Mouse (Mus musculus) neural tube, embryonic 11.5 days (tissue): ENCODE measurements at regions not wholly inside any gene's neighbourhood (a gene's known extent, or its start where the extent isn't known, plus 50 kb on each side); places are given as distances from the start of the nearest gene placed in this dataset.

Experiments
- ATAC-seq: fragments of 200-750 bp; cut with Nextera tagmentation; 2 replicates; pipeline ENCODE4 v1.8.0; 2017; ENCODE audit warnings: moderate number of reproducible peaks, mild to moderate bottlenecking, moderate TSS enrichment, moderate library complexity; ENCODE audit not compliant: insufficient read depth, low FRiP score, low TSS enrichment
- DNase-seq: peaks from one replicate; pipeline ENCODE4 v3.0.0-alpha.2; 2015; ENCODE audit warnings: low spot score
- H3K27ac ChIP-seq: fragments of 300-500 bp; sonication (generic); 2 replicates; pipeline ENCODE4 v1.5.1; 2014; ENCODE audit warnings: low read depth, mild to moderate bottlenecking, low read length
- H3K27me3 ChIP-seq: fragments of 300-500 bp; sonication (generic); 2 replicates; pipeline ENCODE4 v1.6.1; 2014; ENCODE audit warnings: mild to moderate bottlenecking, low read length, mixed read lengths; ENCODE audit not compliant: control insufficient read depth, insufficient read depth
- H3K36me3 ChIP-seq: fragments of 300-500 bp; sonication (generic); 2 replicates; pipeline ENCODE4 v1.6.1; 2014; ENCODE audit warnings: mild to moderate bottlenecking, low read length, moderate library complexity, mixed read lengths; ENCODE audit not compliant: control insufficient read depth, insufficient read depth
- H3K4me1 ChIP-seq: fragments of 300-500 bp; sonication (generic); 2 replicates; pipeline ENCODE4 v1.6.1; 2014; ENCODE audit warnings: low read length, mixed read lengths; ENCODE audit not compliant: control insufficient read depth, insufficient read depth
- H3K4me2 ChIP-seq: fragments of 300-500 bp; sonication (generic); 2 replicates; pipeline ENCODE4 v1.6.1; 2014; ENCODE audit warnings: low read depth, mild to moderate bottlenecking, moderate library complexity
- H3K4me3 ChIP-seq: fragments of 300-500 bp; sonication (generic); 2 replicates; pipeline ENCODE4 v1.5.1; 2014; ENCODE audit warnings: low read depth, low read length
- H3K9ac ChIP-seq: fragments of 300-500 bp; sonication (generic); 2 replicates; pipeline ENCODE4 v1.6.1; 2014; ENCODE audit warnings: mild to moderate bottlenecking, low read length
- H3K9me3 ChIP-seq: fragments of 300-500 bp; sonication (generic); 2 replicates; pipeline ENCODE4 v1.6.1; 2016; ENCODE audit warnings: low read length; ENCODE audit not compliant: control insufficient read depth
- WGBS: fragments of 180-500 bp; shearing (Covaris S2); extraction: QIAGEN DNeasy Blood & Tissue Kit; methylation state at CpG from one replicate; pipeline ENCODE4 v1.1.7; 2014; 5-methylcytosine and 5-hydroxymethylcytosine counted together

DNA sequence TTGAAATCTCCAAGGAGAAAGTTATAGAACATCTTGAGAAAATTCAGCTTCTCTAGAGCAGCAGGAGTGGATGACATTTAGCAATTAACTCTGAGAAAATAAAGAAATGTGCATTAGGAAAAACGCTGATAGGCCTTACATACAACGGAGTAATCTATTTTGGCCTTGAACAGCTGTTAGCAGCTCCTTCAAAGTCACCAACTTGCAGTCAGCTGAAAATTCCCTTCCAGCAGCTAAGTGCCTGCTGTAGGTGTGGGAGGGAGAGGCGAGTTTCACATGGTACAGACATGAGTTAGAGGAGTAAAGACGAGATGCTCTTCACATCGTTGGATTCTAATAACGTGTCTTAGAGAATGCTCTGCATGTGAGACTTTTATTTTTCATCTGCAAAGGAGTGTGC lies 290.8 kb downstream of the Rpl36a-ps1 start:
- H3K27ac ChIP-seq: no peak overlapping the region
- no peak overlapping the region for H3K4me3 ChIP-seq
- H3K9ac ChIP-seq: no peak overlapping the region
- DNase-seq (no peak), ATAC-seq (no peak)
- no peaks in the 10 kb centered on the region for H3K4me1 ChIP-seq
- no peaks in the 10 kb centered on the region for H3K9me3 ChIP-seq
- 87% methylated on average over 6 of the region's 6 CpGs for WGBS
- no peaks in the 10 kb centered on the region for H3K36me3 ChIP-seq
- peaks cover 3% of the 10 kb centered on the region; the same call in 1 of the 2 replicates for H3K27me3 ChIP-seq
- H3K4me2 ChIP-seq: no peak overlapping the region

- no peaks in the 10 kb centered on the region for H3K4me1 ChIP-seq
- ATAC-seq (no peak), DNase-seq (no peak)
- no peaks in the 10 kb centered on the region for H3K9me3 ChIP-seq
- H3K27me3 ChIP-seq: no peaks in the 10 kb centered on the region
- H3K27ac ChIP-seq: no peak overlapping the region
- 64% methylated on average over 4 of the region's 4 CpGs for WGBS
- H3K36me3 ChIP-seq: no peaks in the 10 kb centered on the region
- no peak overlapping the region for H3K4me2 ChIP-seq
- H3K9ac ChIP-seq: no peak overlapping the region
- H3K4me3 ChIP-seq: no peak overlapping the region
These were observed 337.6 kb downstream of the Rpl36a-ps1 start for GRCm38 (mm10) chr14:98656533-98656932.

GRCm38 (mm10) chr14:98654191-98654809 lies 339.8 kb downstream of the Rpl36a-ps1 start:
- H3K27me3 ChIP-seq: no peaks in the 10 kb centered on the region
- H3K4me3 ChIP-seq: no peak overlapping the region
- no peak for ATAC-seq
- DNase-seq: no peak
- no peak overlapping the region for H3K4me2 ChIP-seq
- WGBS: 81% methylated on average over 6 of the region's 6 CpGs
- no peak overlapping the region for H3K9ac ChIP-seq
- H3K27ac ChIP-seq: no peak overlapping the region
- no peaks in the 10 kb centered on the region for H3K4me1 ChIP-seq
- H3K36me3 ChIP-seq: no peaks in the 10 kb centered on the region
- H3K9me3 ChIP-seq: no peaks in the 10 kb centered on the region

- no peaks in the 10 kb centered on the region for H3K4me1 ChIP-seq
- no peak overlapping the region for H3K27ac ChIP-seq
- H3K4me3 ChIP-seq: no peak overlapping the region
- no peak for ATAC-seq
- DNase-seq: no peak
- 85% methylated on average over 6 of the region's 6 CpGs for WGBS
- no peaks in the 10 kb centered on the region for H3K27me3 ChIP-seq
- no peaks in the 10 kb centered on the region for H3K36me3 ChIP-seq
- no peaks in the 10 kb centered on the region for H3K9me3 ChIP-seq
- H3K9ac ChIP-seq: no peak overlapping the region
- H3K4me2 ChIP-seq: no peak overlapping the region
These were observed 342.9 kb downstream of the Rpl36a-ps1 start for GRCm38 (mm10) chr14:98651221-98651620.

DNA sequence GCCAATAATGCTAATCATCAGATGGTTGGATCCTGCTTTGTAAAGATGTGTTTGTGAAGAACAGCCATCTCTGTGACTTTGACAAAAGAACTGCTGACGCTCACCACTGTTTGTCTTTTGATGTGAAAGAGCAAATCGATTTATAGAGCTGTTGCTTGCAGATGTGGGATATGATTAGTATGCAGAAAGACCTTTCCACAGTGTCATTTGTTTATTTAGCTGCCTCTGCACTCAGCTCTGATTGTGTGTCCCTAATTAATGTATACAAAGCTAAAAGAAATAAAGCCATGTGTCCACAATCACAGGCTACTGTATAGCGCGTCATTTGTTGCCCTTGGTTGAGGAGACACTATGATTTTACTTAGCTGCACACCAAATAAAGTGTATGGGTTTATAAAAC lies 343.6 kb downstream of the Rpl36a-ps1 start:
- DNase-seq (no peak), ATAC-seq (no peak)
- 74% methylated on average over 4 of the region's 4 CpGs for WGBS

DNA sequence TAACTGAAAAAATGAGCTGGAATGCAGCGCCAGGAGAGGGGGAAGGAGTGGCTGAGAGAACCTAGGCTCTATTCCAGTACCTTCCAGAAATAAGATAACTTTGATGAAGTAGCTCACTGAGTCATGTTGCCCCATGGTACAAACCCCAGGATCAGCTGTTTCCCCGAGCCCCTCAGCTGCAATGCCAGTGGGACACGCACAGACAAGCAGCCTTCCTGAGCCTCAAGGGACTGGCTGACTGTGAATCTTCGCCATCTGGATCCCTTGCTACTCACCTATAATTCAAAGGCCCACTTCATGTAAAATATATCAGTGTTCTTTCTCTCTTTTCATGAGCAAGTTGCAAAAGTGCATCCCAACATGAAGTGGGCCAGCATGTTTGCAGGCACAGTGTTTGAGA lies 346.5 kb downstream of the Rpl36a-ps1 start:
- Histone ChIP-seq H3K4me1 (no peaks in the 10 kb centered on the region), H3K36me3 (no peaks in the 10 kb centered on the region), H3K9me3 (no peaks in the 10 kb centered on the region), H3K27ac (no peak overlapping the region), H3K9ac (no peak overlapping the region), H3K4me3 (no peak overlapping the region), H3K27me3 (no peaks in the 10 kb centered on the region), H3K4me2 (no peak overlapping the region)
- no peak for ATAC-seq
- WGBS: 77% methylated on average over 4 of the region's 4 CpGs
- no peak for DNase-seq

More for the DNA sequence above, 343.6 kb downstream of the Rpl36a-ps1 start:
- no peak overlapping the region for H3K4me2 ChIP-seq
- no peak overlapping the region for H3K9ac ChIP-seq
- no peaks in the 10 kb centered on the region for H3K27me3 ChIP-seq
- no peak overlapping the region for H3K4me3 ChIP-seq
- H3K9me3 ChIP-seq: no peaks in the 10 kb centered on the region
- no peaks in the 10 kb centered on the region for H3K4me1 ChIP-seq
- H3K36me3 ChIP-seq: no peaks in the 10 kb centered on the region
- H3K27ac ChIP-seq: no peak overlapping the region

GRCm38 (mm10) chr14:98643756-98644155 lies 350.4 kb downstream of the Rpl36a-ps1 start:
- Histone ChIP-seq H3K4me2 (no peak overlapping the region), H3K27ac (no peak overlapping the region), H3K9me3 (no peaks in the 10 kb centered on the region), H3K4me3 (no peak overlapping the region), H3K27me3 (no peaks in the 10 kb centered on the region), H3K4me1 (no peaks in the 10 kb centered on the region), H3K36me3 (no peaks in the 10 kb centered on the region), H3K9ac (no peak overlapping the region)
- DNase-seq (no peak), ATAC-seq (no peak)
- WGBS: 76% methylated on average over 1 of the region's 1 CpGs

- Histone ChIP-seq H3K27ac (no peak overlapping the region), H3K27me3 (no peaks in the 10 kb centered on the region), H3K4me3 (no peak overlapping the region), H3K36me3 (no peaks in the 10 kb centered on the region), H3K9ac (no peak overlapping the region), H3K9me3 (no peaks in the 10 kb centered on the region), H3K4me1 (no peaks in the 10 kb centered on the region), H3K4me2 (no peak overlapping the region)
- 43% methylated on average over 4 of the region's 4 CpGs for WGBS
- peak; percentile 56; the same call in 1 of the 2 replicates for ATAC-seq
- no peak for DNase-seq
These were observed 351.3 kb downstream of the Rpl36a-ps1 start for GRCm38 (mm10) chr14:98642661-98643331.

DNA sequence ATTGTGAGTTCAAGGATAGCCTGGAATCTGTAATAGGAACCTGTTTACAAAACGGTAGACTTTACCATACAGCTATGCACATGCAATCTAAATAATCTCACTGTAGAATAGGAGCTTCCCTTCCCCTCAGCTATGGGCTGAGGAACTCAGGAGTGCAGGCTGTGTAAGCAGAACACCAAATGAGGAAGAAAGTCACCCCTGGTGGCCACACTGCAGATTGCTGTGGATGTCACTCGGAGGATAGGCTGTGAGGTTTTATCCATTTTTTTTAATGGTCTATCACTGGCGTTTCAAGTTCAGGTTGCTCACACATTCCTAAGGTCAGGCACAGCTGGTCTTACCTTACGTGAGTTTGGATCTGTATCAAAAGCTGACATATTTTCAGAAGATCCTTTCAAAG lies 365.1 kb downstream of the Rpl36a-ps1 start:
- DNase-seq (no peak), ATAC-seq (no peak)
- 79% methylated on average over 4 of the region's 4 CpGs for WGBS
- H3K36me3 ChIP-seq: no peaks in the 10 kb centered on the region
- no peaks in the 10 kb centered on the region for H3K4me1 ChIP-seq
- H3K27ac ChIP-seq: no peak overlapping the region
- no peaks in the 10 kb centered on the region for H3K27me3 ChIP-seq
- no peak overlapping the region for H3K4me3 ChIP-seq
- H3K9ac ChIP-seq: no peak overlapping the region
- no peak overlapping the region for H3K4me2 ChIP-seq
- no peaks in the 10 kb centered on the region for H3K9me3 ChIP-seq
